Mouse (Mus musculus) liver, postnatal 0 days (tissue): ENCODE measurements at regions not wholly inside any gene's neighbourhood (a gene's known extent, or its start where the extent isn't known, plus 50 kb on each side); places are given as distances from the start of the nearest gene placed in this dataset.

Experiments used
- CTCF ChIP-seq: sonication (generic); IDR thresholded peaks from 2 replicates; pipeline ENCODE4 v1.5.1; 2016; ENCODE audit warnings: antibody characterized with exemption, low read depth
- EP300 ChIP-seq: IDR thresholded peaks from 2 replicates; pipeline ENCODE4 v1.6.1; 2016; ENCODE audit warnings: antibody characterized with exemption, low read depth, mild to moderate bottlenecking

DNA sequence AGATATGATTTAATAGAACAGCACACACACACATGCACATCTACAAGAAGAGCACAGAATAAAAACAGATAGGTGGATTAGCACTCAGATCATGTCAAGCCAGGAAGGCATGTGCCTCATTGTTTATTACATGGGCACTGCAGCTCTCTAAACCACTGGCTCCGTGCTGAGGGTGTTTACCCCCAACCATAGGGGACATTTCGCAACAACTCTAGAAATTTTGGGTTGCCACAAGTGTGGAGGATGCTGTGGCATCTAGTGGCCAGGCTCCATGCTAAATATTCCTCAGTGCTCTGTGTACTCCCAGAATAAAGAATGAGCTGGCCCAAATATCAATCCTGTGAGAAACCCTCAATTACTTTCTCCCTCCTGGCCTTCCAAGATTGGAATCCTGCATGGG, 85.8 kb upstream of the Cadm1 start:
- TF ChIP-seq CTCF, result no peak
- TF ChIP-seq EP300, result no peak
